Mouse (Mus musculus): ENCODE data around the gene Plscr3. TPM values are rescaled to one million over a fixed set of nuclear protein-coding genes. Genes with fewer than 3 reads are reported as not detected.

Plscr3 gene
- polyA plus RNA-seq, 1 experiment from 2014 or later, result 82.9 TPM

GRCm38 (mm10) chr11:69864138-69864860 lies 18.1 kb downstream of the Plscr3 start:
- DNase-seq (ENCODE audit: low read depth, low spot score) (no peak), ATAC-seq (no peak)
- in situ Hi-C loops (cut with MboI; ENCODE audit: low pct_unique_long_range_greater_than_20kb), result no loop called here
- POLR2A ChIA-PET, result no interaction called here
- CTCF ChIA-PET, result interaction anchor here (1.4 kb wide), 1 partner anchor 58 kb away, joined by 3 read pairs; no protein-coding TSS in a partner anchor
- no peak for TF ChIP-seq CTCF (IDR thresholded peaks at IDR 0.05)
- peaks cover 24% of the 10 kb centered on the region for H3K27me3 ChIP-seq

GRCm38 (mm10) chr11:69865561-69865960 lies 19.4 kb downstream of the Plscr3 start:
- CTCF ChIA-PET, result interaction anchor here (1.4 kb wide), 1 partner anchor 59 kb away, joined by 3 read pairs; no protein-coding TSS in a partner anchor
- no peak for TF ChIP-seq CTCF (IDR thresholded peaks at IDR 0.05)
- DNase-seq (ENCODE audit: low read depth, low spot score), result no peak
- POLR2A ChIA-PET, result no interaction called here
- no peak for ATAC-seq
- H3K27me3 ChIP-seq, result peaks cover 19% of the 10 kb centered on the region
- in situ Hi-C loops (cut with MboI; ENCODE audit: low pct_unique_long_range_greater_than_20kb), result no loop called here

- POLR2A ChIA-PET, result no interaction called here
- DNase-seq (ENCODE audit: low read depth, low spot score) (no peak), ATAC-seq (no peak)
- in situ Hi-C loops (cut with MboI; ENCODE audit: low pct_unique_long_range_greater_than_20kb), result no loop called here
- no peak for TF ChIP-seq CTCF (IDR thresholded peaks at IDR 0.05)
- peaks cover 16% of the 10 kb centered on the region for H3K27me3 ChIP-seq
- CTCF ChIA-PET, result interaction anchor here (1.3 kb wide), 1 partner anchor 9 kb away, joined by 3 read pairs; no protein-coding TSS in a partner anchor
Observed at GRCm38 (mm10) chr11:69867335-69867734, 21.2 kb downstream of the Plscr3 start.

- TF ChIP-seq CTCF (IDR thresholded peaks at IDR 0.05), result no peak
- in situ Hi-C loops (cut with MboI; ENCODE audit: low pct_unique_long_range_greater_than_20kb), result no loop called here
- H3K27me3 ChIP-seq, result peaks cover 10% of the 10 kb centered on the region
- ATAC-seq, result no peak
- no peak for DNase-seq (ENCODE audit: low read depth, low spot score)
- ChIA-PET POLR2A (interaction anchor here (1.5 kb wide), 1 partner anchor 20 kb away, joined by 4 read pairs; no protein-coding TSS in a partner anchor), CTCF (no interaction called here)
Observed at GRCm38 (mm10) chr11:69870289-69871069, 24.3 kb downstream of the Plscr3 start.

- in situ Hi-C loops (cut with MboI; ENCODE audit: low pct_unique_long_range_greater_than_20kb), result no loop called here
- peaks cover 10% of the 10 kb centered on the region for H3K27me3 ChIP-seq
- ATAC-seq, result no peak
- CTCF ChIA-PET, result interaction anchor here (0.9 to 1.2 kb wide), 2 partner anchors 21 to 113 kb away, joined by 3 to 4 read pairs; no protein-coding TSS in a partner anchor
- POLR2A ChIA-PET, result no interaction called here
- no peak for DNase-seq (ENCODE audit: low read depth, low spot score)
- TF ChIP-seq CTCF (IDR thresholded peaks at IDR 0.05), result no peak
Observed at GRCm38 (mm10) chr11:69871822-69872221, 25.6 kb downstream of the Plscr3 start.

- peaks cover 10% of the 10 kb centered on the region for H3K27me3 ChIP-seq
- TF ChIP-seq CTCF (IDR thresholded peaks at IDR 0.05), result no peak
- ChIA-PET CTCF (interaction anchor here (0.9 to 1.2 kb wide), 2 partner anchors 22 to 113 kb away, joined by 3 to 4 read pairs; no protein-coding TSS in a partner anchor), POLR2A (no interaction called here)
- DNase-seq (ENCODE audit: low read depth, low spot score), result no peak
- ATAC-seq, result no peak
- in situ Hi-C loops (cut with MboI; ENCODE audit: low pct_unique_long_range_greater_than_20kb), result no loop called here
Observed at GRCm38 (mm10) chr11:69872451-69872850, 26.3 kb downstream of the Plscr3 start.

GRCm38 (mm10) chr11:69876186-69876585 lies 30.0 kb downstream of the Plscr3 start:
- ChIA-PET POLR2A (no interaction called here), CTCF (interaction anchor here (1.4 to 1.5 kb wide), 3 partner anchors 8 to 145 kb away, joined by 3 to 5 read pairs (median 3); no protein-coding TSS in a partner anchor)
- no peaks in the 10 kb centered on the region for H3K27me3 ChIP-seq
- in situ Hi-C loops (cut with MboI; ENCODE audit: low pct_unique_long_range_greater_than_20kb), result loop anchor here (5.0 kb wide), 3 partner anchors 69 to 194 kb away; partner anchors contain the start of genes Polr2a, Senp3 and Tmem102
- ATAC-seq (no peak), DNase-seq (ENCODE audit: low read depth, low spot score) (no peak)
- TF ChIP-seq CTCF (IDR thresholded peaks at IDR 0.05), result no peak

- ATAC-seq, result no peak
- H3K27me3 ChIP-seq, result no peaks in the 10 kb centered on the region
- no peak for DNase-seq (ENCODE audit: low read depth, low spot score)
- in situ Hi-C loops (cut with MboI; ENCODE audit: low pct_unique_long_range_greater_than_20kb), result loop anchor here (5.0 kb wide), 3 partner anchors 70 to 195 kb away; partner anchors contain the start of genes Polr2a, Senp3 and Tmem102
- ChIA-PET CTCF (interaction anchor here (0.7 to 2.1 kb wide), 8 partner anchors 9 to 146 kb away, joined by 3 to 12 read pairs (median 3); no protein-coding TSS in a partner anchor), POLR2A (no interaction called here)
- no peak for TF ChIP-seq CTCF (IDR thresholded peaks at IDR 0.05)
Observed at GRCm38 (mm10) chr11:69876867-69877266, 30.7 kb downstream of the Plscr3 start.

- ChIA-PET POLR2A (interaction anchor here (1.8 kb wide), 1 partner anchor 119 kb away, joined by 5 read pairs; the partner anchor contains the start of gene Polr2a), CTCF (interaction anchor here (0.8 to 2.1 kb wide), 6 partner anchors 42 to 144 kb away, joined by 3 to 12 read pairs (median 3); partner anchors contain the start of gene Fgf11)
- DNase-seq (ENCODE audit: low read depth, low spot score) (no peak), ATAC-seq (no peak)
- no peak for TF ChIP-seq CTCF (IDR thresholded peaks at IDR 0.05)
- in situ Hi-C loops (cut with MboI; ENCODE audit: low pct_unique_long_range_greater_than_20kb), result loop anchor here (5.0 kb wide), 3 partner anchors 71 to 196 kb away; partner anchors contain the start of genes Polr2a, Senp3 and Tmem102
- H3K27me3 ChIP-seq, result no peaks in the 10 kb centered on the region
Observed at GRCm38 (mm10) chr11:69877878-69878277, 31.7 kb downstream of the Plscr3 start, which contains the start of gene Tmem95. Tmem95 (minus strand) TSS chr11:69878018.

GRCm38 (mm10) chr11:69878399-69878798 lies 32.2 kb downstream of the Plscr3 start:
- in situ Hi-C loops (cut with MboI; ENCODE audit: low pct_unique_long_range_greater_than_20kb), result loop anchor here (5.0 kb wide), 3 partner anchors 71 to 196 kb away; partner anchors contain the start of genes Polr2a, Senp3 and Tmem102
- POLR2A ChIA-PET, result interaction anchor here (1.8 kb wide), 1 partner anchor 119 kb away, joined by 5 read pairs; the partner anchor contains the start of gene Polr2a
- DNase-seq (ENCODE audit: low read depth, low spot score) (no peak), ATAC-seq (no peak)
- no peaks in the 10 kb centered on the region for H3K27me3 ChIP-seq
- CTCF ChIA-PET, result interaction anchor here (0.8 to 2.1 kb wide), 6 partner anchors 44 to 128 kb away, joined by 3 to 12 read pairs (median 5); partner anchors contain the start of gene Fgf11
- no peak for TF ChIP-seq CTCF (IDR thresholded peaks at IDR 0.05)
